Mouse (Mus musculus) liver, embryonic 11.5 days (tissue): Measurements from ENCODE around the gene Ezr. TPM values are rescaled to one million over a fixed set of nuclear protein-coding genes. Genes with fewer than 3 reads are reported as not detected.
"Not testable (repeated sequence)": the region's sequence is repeated elsewhere in the genome, so short reads cannot be mapped to it uniquely, and the experiment has no call there.

Experiments used
- ATAC-seq: fragments of 200-750 bp; cut with Nextera tagmentation; replicated peaks from 2 replicates; pipeline ENCODE4 v1.8.0; 2017; ENCODE audit warnings: moderate number of reproducible peaks, mild to moderate bottlenecking, moderate TSS enrichment, moderate library complexity; ENCODE audit not compliant: low FRiP score
- DNase-seq: peaks from one replicate; pipeline ENCODE4 v3.0.0-alpha.2; 2017; ENCODE audit warnings: low spot score
- H3K27ac ChIP-seq: fragments of 300-500 bp; sonication (generic); 2 replicates; pipeline ENCODE4 v1.5.1; 2014; ENCODE audit warnings: mild to moderate bottlenecking, low read depth, low read length, control low read depth
- H3K27me3 ChIP-seq: fragments of 300-500 bp; sonication (generic); replicated peaks from 2 replicates; pipeline ENCODE4 v1.6.1; 2014; ENCODE audit warnings: low read length, mixed read lengths; ENCODE audit not compliant: control insufficient read depth, insufficient read depth
- H3K36me3 ChIP-seq: fragments of 300-500 bp; sonication (generic); 2 replicates; pipeline ENCODE4 v1.6.1; 2014; ENCODE audit warnings: mild to moderate bottlenecking, low read length, moderate library complexity, mixed read lengths; ENCODE audit not compliant: control insufficient read depth, insufficient read depth
- H3K4me1 ChIP-seq: fragments of 300-500 bp; sonication (generic); replicated peaks from 2 replicates; pipeline ENCODE4 v1.6.1; 2014; ENCODE audit warnings: low read length, mixed read lengths; ENCODE audit not compliant: control insufficient read depth, insufficient read depth
- H3K4me2 ChIP-seq: fragments of 300-500 bp; sonication (generic); 2 replicates; pipeline ENCODE4 v1.6.1; 2014; ENCODE audit warnings: mild to moderate bottlenecking, control low read depth, moderate library complexity
- H3K4me3 ChIP-seq: fragments of 300-500 bp; sonication (generic); 2 replicates; pipeline ENCODE4 v1.5.1; 2014; ENCODE audit warnings: low read depth, low read length, control low read depth
- H3K9ac ChIP-seq: fragments of 300-500 bp; sonication (generic); 2 replicates; pipeline ENCODE4 v1.6.1; 2014; ENCODE audit warnings: low read depth, low read length, control low read depth
- H3K9me3 ChIP-seq: fragments of 300-500 bp; sonication (generic); 2 replicates; pipeline ENCODE4 v1.6.1; 2016; ENCODE audit warnings: low read length, inconsistent platforms, mixed read lengths; ENCODE audit not compliant: control insufficient read depth
- WGBS: fragments of 180-500 bp; shearing (Covaris S2); extraction: QIAGEN DNeasy Blood & Tissue Kit; methylation state at CpG from one replicate; pipeline ENCODE4 v1.1.7; 2014; 5-methylcytosine and 5-hydroxymethylcytosine counted together
- polyA plus RNA-seq: library from polyadenylated mRNA; unstranded; fragments of >200 nt; fragmentation: Nextera tagmentation; extraction: Ambion mirVana; gene quantifications from 2 replicates; pipeline ENCODE4 v1.2.1, GENCODE M21; 2014

Gene Ezr
- polyA plus RNA-seq, 1 experiment from 2014 or later: 96.2 TPM

- Histone ChIP-seq H3K9me3 (no peaks in the 10 kb centered on the region), H3K36me3 (no peaks in the 10 kb centered on the region), H3K27me3 (no peaks in the 10 kb centered on the region), H3K4me2 (no peak overlapping the region), H3K27ac (no peak overlapping the region), H3K4me3 (no peak overlapping the region), H3K4me1 (no peaks in the 10 kb centered on the region), H3K9ac (no peak overlapping the region)
- ATAC-seq (no peak), DNase-seq (no peak)
- WGBS: 88% methylated on average over 4 of the region's 4 CpGs
Measured at GRCm38 (mm10) chr17:6732665-6733064, 49.9 kb downstream of the Ezr start.

GRCm38 (mm10) chr17:6731634-6732033 lies 51.0 kb downstream of the Ezr start:
- DNase-seq (no peak), ATAC-seq (no peak)
- Histone ChIP-seq H3K9ac (no peak overlapping the region), H3K4me2 (no peak overlapping the region), H3K4me3 (no peak overlapping the region), H3K27ac (no peak overlapping the region), H3K9me3 (no peaks in the 10 kb centered on the region), H3K4me1 (no peaks in the 10 kb centered on the region), H3K36me3 (no peaks in the 10 kb centered on the region), H3K27me3 (no peaks in the 10 kb centered on the region)
- 84% methylated on average over 12 of the region's 12 CpGs for WGBS

DNA sequence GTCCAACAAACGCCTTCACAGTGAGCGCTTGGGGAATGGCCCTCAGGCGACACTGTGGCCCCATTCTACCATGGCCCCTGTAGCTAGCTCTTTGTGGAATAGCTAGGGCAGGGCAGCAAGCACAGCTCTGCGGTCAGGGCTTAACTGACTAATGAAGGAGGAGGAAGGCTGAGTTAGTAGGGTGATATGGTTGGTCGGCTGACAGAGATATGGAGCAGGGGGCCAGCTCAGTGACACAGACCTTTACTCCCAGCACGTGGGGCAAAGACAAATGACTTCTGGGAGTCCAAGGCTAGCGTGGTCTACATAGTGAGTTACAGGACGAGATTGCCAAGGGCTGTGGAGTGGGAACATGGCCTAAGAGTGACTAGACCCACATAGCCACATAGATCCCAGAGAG lies 51.5 kb downstream of the Ezr start:
- no peak overlapping the region for H3K4me2 ChIP-seq
- DNase-seq (no peak), ATAC-seq (peak; percentile 49; the same call in 1 of the 2 replicates)
- H3K27ac ChIP-seq: no peak overlapping the region
- no peaks in the 10 kb centered on the region for H3K27me3 ChIP-seq
- no peaks in the 10 kb centered on the region for H3K9me3 ChIP-seq
- H3K4me3 ChIP-seq: no peak overlapping the region
- H3K4me1 ChIP-seq: no peaks in the 10 kb centered on the region
- no peak overlapping the region for H3K9ac ChIP-seq
- H3K36me3 ChIP-seq: no peaks in the 10 kb centered on the region
- WGBS: 56% methylated on average over 8 of the region's 8 CpGs

GRCm38 (mm10) chr17:6729244-6729742 lies 53.3 kb downstream of the Ezr start:
- H3K4me1 ChIP-seq: no peaks in the 10 kb centered on the region
- H3K4me3 ChIP-seq: no peak overlapping the region
- H3K36me3 ChIP-seq: no peaks in the 10 kb centered on the region
- no peak overlapping the region for H3K9ac ChIP-seq
- no peak overlapping the region for H3K27ac ChIP-seq
- DNase-seq: no peak
- no peaks in the 10 kb centered on the region for H3K27me3 ChIP-seq
- H3K4me2 ChIP-seq: no peak overlapping the region
- 32% methylated on average over 6 of the region's 6 CpGs for WGBS
- H3K9me3 ChIP-seq: no peaks in the 10 kb centered on the region
- ATAC-seq: no peak

- Histone ChIP-seq H3K27ac (no peak overlapping the region), H3K9ac (no peak overlapping the region), H3K4me1 (no peaks in the 10 kb centered on the region), H3K36me3 (no peaks in the 10 kb centered on the region), H3K9me3 (no peaks in the 10 kb centered on the region), H3K4me2 (no peak overlapping the region), H3K27me3 (no peaks in the 10 kb centered on the region), H3K4me3 (no peak overlapping the region)
- DNase-seq (no peak), ATAC-seq (no peak)
- WGBS: 87% methylated on average over 12 of the region's 12 CpGs
Measured at GRCm38 (mm10) chr17:6727996-6728610, 54.5 kb downstream of the Ezr start.

DNA sequence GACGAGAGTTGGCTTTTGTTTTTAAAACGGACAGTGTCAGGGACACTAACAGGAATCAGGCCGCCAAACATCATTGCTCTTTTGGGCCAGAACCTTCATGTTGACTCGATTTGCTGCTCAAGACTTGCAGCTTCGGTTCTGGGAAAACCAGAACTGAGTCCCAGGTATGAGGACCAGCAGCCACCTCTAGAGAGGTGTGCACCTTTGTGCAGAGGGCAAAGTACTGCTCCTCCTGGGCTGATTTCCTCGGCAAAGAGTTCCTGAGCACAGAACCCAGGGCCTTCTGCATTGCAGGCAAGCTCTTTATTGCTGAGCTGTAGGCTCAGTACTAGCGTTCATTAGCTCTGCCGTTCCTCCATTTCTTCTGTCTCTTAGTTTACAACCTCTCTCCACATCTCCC lies 68.6 kb downstream of the Ezr start:
- H3K4me2 ChIP-seq, H3K36me3 ChIP-seq, H3K9me3 ChIP-seq, H3K27me3 ChIP-seq, H3K27ac ChIP-seq, H3K9ac ChIP-seq, DNase-seq, ATAC-seq, H3K4me3 ChIP-seq, H3K4me1 ChIP-seq: not testable (repeated sequence)
- WGBS: 86% methylated on average over 8 of the region's 8 CpGs

- H3K9ac ChIP-seq, H3K27ac ChIP-seq, H3K4me1 ChIP-seq, H3K27me3 ChIP-seq, DNase-seq, H3K36me3 ChIP-seq, H3K4me3 ChIP-seq, ATAC-seq, H3K4me2 ChIP-seq, H3K9me3 ChIP-seq: not testable (repeated sequence)
- WGBS: 54% methylated on average over 2 of the region's 2 CpGs
Measured at GRCm38 (mm10) chr17:6713483-6713882, 69.1 kb downstream of the Ezr start.

DNA sequence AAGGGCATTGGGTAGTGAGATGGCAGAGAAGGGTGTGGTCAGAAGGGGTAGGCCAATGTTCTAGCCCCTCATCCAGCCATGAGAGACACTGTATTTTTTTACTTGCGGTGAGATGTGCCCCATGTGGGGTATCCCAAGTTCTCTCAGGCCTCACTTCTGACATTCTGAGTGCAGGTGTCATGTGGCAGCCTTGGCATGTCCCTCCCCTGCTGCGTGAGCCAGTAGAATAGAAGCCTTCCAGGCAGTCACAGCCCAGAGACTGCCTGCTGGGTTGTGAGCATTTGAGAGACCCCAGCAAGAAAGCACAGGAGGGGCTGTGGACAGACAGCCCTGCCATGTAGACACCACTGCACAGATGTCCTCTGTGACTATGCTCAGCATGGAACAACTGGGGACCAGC lies 74.4 kb downstream of the Ezr start:
- not testable (repeated sequence) for H3K9me3 ChIP-seq, ATAC-seq, H3K4me2 ChIP-seq, H3K4me3 ChIP-seq, H3K36me3 ChIP-seq, H3K27ac ChIP-seq, H3K4me1 ChIP-seq, DNase-seq, H3K9ac ChIP-seq, H3K27me3 ChIP-seq
- WGBS: 68% methylated on average over 2 of the region's 2 CpGs

GRCm38 (mm10) chr17:6707422-6707821 lies 75.2 kb downstream of the Ezr start:
- ATAC-seq, H3K4me3 ChIP-seq, H3K9ac ChIP-seq, H3K9me3 ChIP-seq, H3K4me2 ChIP-seq, H3K27me3 ChIP-seq, H3K27ac ChIP-seq, DNase-seq, H3K4me1 ChIP-seq, H3K36me3 ChIP-seq: not testable (repeated sequence)
- WGBS: 84% methylated on average over 5 of the region's 5 CpGs
